Mouse (Mus musculus) embryo, embryonic 10 days (tissue): ENCODE measurements around the gene Cmtm8.

Experiments used
- DNase-seq: peaks from one replicate; pipeline ENCODE4 v3.0.0-alpha.2; 2015; ENCODE audit warnings: low spot score

Gene Cmtm8

GRCm38 (mm10) chr9:114821548-114822289 is 22.2 kb downstream of the Cmtm8 start:
- DNase-seq: no peak

- DNase-seq: no peak
Observed at GRCm38 (mm10) chr9:114818918-114819317, 25.0 kb downstream of the Cmtm8 start.

- DNase-seq: no peak
Observed at GRCm38 (mm10) chr9:114817012-114817411, 26.9 kb downstream of the Cmtm8 start.

- no peak for DNase-seq
Observed at GRCm38 (mm10) chr9:114816121-114816520, 27.8 kb downstream of the Cmtm8 start.

GRCm38 (mm10) chr9:114815315-114815714 is 28.6 kb downstream of the Cmtm8 start:
- DNase-seq: peak; percentile 61

- no peak for DNase-seq
Observed at GRCm38 (mm10) chr9:114812001-114812400, 32.0 kb downstream of the Cmtm8 start.

GRCm38 (mm10) chr9:114810837-114811236 is 33.1 kb downstream of the Cmtm8 start:
- no peak for DNase-seq

- DNase-seq: no peak
Observed at GRCm38 (mm10) chr9:114808671-114809070, 35.3 kb downstream of the Cmtm8 start.

GRCm38 (mm10) chr9:114807261-114807660 is 36.7 kb downstream of the Cmtm8 start:
- DNase-seq: no peak

- DNase-seq: no peak
Observed at GRCm38 (mm10) chr9:114805151-114805671, 38.7 kb downstream of the Cmtm8 start.

GRCm38 (mm10) chr9:114802191-114802590 is 41.8 kb downstream of the Cmtm8 start:
- no peak for DNase-seq

- DNase-seq: peak; percentile 88
Observed at GRCm38 (mm10) chr9:114801301-114801700, 42.7 kb downstream of the Cmtm8 start.

GRCm38 (mm10) chr9:114799498-114800107 is 44.4 kb downstream of the Cmtm8 start:
- DNase-seq: peak; percentile 88

- peak; percentile 82 for DNase-seq
Observed at GRCm38 (mm10) chr9:114798845-114799244, 45.1 kb downstream of the Cmtm8 start.

- DNase-seq: peak; percentile 93
Observed at GRCm38 (mm10) chr9:114797329-114798004, 46.5 kb downstream of the Cmtm8 start.

- DNase-seq: peak; percentile 59
Observed at GRCm38 (mm10) chr9:114796473-114797050, 47.4 kb downstream of the Cmtm8 start.

- no peak for DNase-seq
Observed at GRCm38 (mm10) chr9:114794491-114794890, 49.5 kb downstream of the Cmtm8 start.

- DNase-seq: no peak
Observed at GRCm38 (mm10) chr9:114793764-114794295, 50.1 kb downstream of the Cmtm8 start.

GRCm38 (mm10) chr9:114789989-114790388 is 54.0 kb downstream of the Cmtm8 start:
- DNase-seq: no peak

- DNase-seq: no peak
Observed at GRCm38 (mm10) chr9:114789557-114789956, 54.4 kb downstream of the Cmtm8 start.

- DNase-seq: no peak
Observed at GRCm38 (mm10) chr9:114788697-114789096, 55.3 kb downstream of the Cmtm8 start.

GRCm38 (mm10) chr9:114787716-114788115 is 56.2 kb downstream of the Cmtm8 start:
- DNase-seq: no peak
